Mouse (Mus musculus) central nervous system, embryonic 11.5 days (tissue): ENCODE results near the gene 4933414I15Rik. TPM values are rescaled to one million over a fixed set of nuclear protein-coding genes. Genes with fewer than 3 reads are reported as not detected.

Experiments
- polyA plus RNA-seq: library from polyadenylated mRNA; depleted of rRNA; stranded (reverse); fragments of >200 nt; gene quantifications from 2 replicates; pipeline ENCODE4 v1.2.3, GENCODE M21; 2012; rRNA removed

The 4933414I15Rik gene
- polyA plus RNA-seq: not detected in 2 replicates

GRCm38 (mm10) chr11:50943506-50943905, at the start of gene 4933414I15Rik:
4933414I15Rik (minus strand) TSS chr11:50943765.

GRCm38 (mm10) chr11:50981667-50982066, 38.1 kb upstream of the 4933414I15Rik start, which contains the start of gene Olfr1377:
Olfr1377 (plus strand) TSS chr11:50981967.

DNA sequence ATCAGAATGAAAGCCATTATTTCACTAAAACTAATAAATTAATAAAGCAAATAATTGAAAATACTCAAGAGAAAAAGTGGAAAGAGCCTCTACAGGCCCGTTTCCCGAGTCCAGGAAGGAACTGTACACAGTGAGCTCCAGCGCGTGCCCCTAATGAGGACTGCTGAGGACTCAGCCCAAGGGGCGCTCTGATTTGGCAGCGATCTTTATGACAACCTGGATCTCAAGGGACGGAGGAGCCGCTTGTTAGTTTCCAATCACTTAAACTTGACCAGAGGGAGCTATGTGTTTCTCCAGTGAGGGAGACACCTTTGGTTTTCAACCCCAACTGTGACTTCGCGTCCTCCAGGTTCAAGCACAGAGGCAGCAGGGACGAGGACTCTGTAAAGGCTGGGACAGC, 22.7 kb upstream of the 4933414I15Rik start, which contains the start of gene Olfr1378:
Gene Olfr1378 (plus strand): TSS at position 301 of the 400 bp plus-strand sequence.

DNA sequence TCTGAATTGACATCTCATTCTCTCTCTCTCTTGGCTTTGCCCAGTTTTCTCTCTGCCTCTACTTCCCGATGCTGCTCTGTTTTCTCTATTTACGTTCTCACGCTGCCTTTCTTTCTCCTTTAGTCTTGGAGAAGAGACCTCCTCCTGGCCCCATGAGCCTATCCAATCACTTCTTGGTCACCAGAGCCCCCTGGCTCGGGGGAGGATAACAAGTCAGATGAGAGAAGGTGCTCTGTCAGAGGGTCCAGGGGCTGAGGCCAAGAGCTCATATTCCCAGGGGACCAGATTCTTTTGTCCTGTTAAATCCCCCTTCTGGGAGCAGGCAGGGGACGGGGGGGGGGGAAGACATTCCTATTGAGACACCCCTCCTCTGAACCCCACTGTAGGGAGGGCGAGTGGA, 10.1 kb upstream of the 4933414I15Rik start, which contains the start of gene Prop1:
Gene Prop1 (minus strand): TSS at position 101 of the 400 bp plus-strand sequence.

DNA sequence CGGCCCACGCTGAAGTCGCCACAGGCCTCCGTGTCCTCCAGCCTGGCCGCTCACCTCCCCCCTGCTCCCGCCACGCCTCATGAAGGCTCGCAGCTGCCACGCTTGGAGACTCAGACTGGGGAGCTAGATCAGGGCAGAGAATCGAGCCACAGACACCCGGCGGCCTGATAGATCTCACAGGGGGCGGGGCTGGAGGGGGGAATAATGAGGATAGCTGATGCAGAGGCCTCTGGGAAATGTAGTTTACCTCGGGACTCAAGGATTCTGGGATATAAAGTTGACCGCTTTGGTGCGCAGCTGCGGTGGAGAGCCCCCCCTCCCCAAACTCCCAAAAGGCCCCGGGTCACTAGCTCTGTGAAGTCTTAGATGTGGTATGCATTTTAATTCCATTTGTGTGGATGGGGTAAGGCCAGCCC, 12.1 kb downstream of the 4933414I15Rik start, which contains the start of gene Zfp354b:
Gene Zfp354b (minus strand): TSS at position 183 of the 416 bp plus-strand sequence.

GRCm38 (mm10) chr11:50915671-50916320, 27.8 kb downstream of the 4933414I15Rik start, which contains the start of gene Zfp2:
Zfp2 (minus strand) TSS chr11:50916165.

Other genes with a start within 250 kb of the 4933414I15Rik start
- 19.6 and 29.6 TPM in 2 replicates for gene Zfp354c, start 116.0 kb downstream of the 4933414I15Rik start, polyA plus RNA-seq
- gene Zfp879, start 102.2 kb downstream of the 4933414I15Rik start, polyA plus RNA-seq: 0.91 and 1.1 TPM in 2 replicates
- 0.08 and 0.15 TPM in 2 replicates for gene Grm6, start 93.1 kb downstream of the 4933414I15Rik start, polyA plus RNA-seq
- 10.3 and 14.6 TPM in 2 replicates for gene Zfp454, start 56.1 kb downstream of the 4933414I15Rik start, polyA plus RNA-seq
- gene Zfp2, start 27.6 kb downstream of the 4933414I15Rik start, polyA plus RNA-seq: 12.4 and 15.0 TPM in 2 replicates
- gene Zfp354b, start 12.1 kb downstream of the 4933414I15Rik start, polyA plus RNA-seq: 0.83 and 1.2 TPM in 2 replicates
- 0.15 and 0.17 TPM in 2 replicates for gene Prop1, start 10.0 kb upstream of the 4933414I15Rik start, polyA plus RNA-seq
- not detected in 2 replicates for gene Olfr1378, start 22.8 kb upstream of the 4933414I15Rik start, polyA plus RNA-seq
- gene Olfr1377, start 38.2 kb upstream of the 4933414I15Rik start, polyA plus RNA-seq: 0.09 TPM in 1 of 2 replicates, not detected in the other
- not detected in 2 replicates for gene Olfr51, start 59.8 kb upstream of the 4933414I15Rik start, polyA plus RNA-seq
- not detected in 2 replicates for gene Olfr54, start 70.5 kb upstream of the 4933414I15Rik start, polyA plus RNA-seq
- not detected in 2 replicates for gene Olfr1375, start 104.3 kb upstream of the 4933414I15Rik start, polyA plus RNA-seq
- gene Zfp354a, start 115.5 kb upstream of the 4933414I15Rik start, polyA plus RNA-seq: 9.7 and 12.6 TPM in 2 replicates